Mouse (Mus musculus) midbrain, embryonic 16.5 days (tissue): ENCODE measurements around the gene Mbnl1. TPM values are rescaled to one million over a fixed set of nuclear protein-coding genes. Genes with fewer than 3 reads are reported as not detected.

Experiments used
- ATAC-seq: fragments of 200-750 bp; cut with Nextera tagmentation; 2 replicates; pipeline ENCODE4 v1.8.0; 2017; ENCODE audit warnings: moderate TSS enrichment
- H3K27ac ChIP-seq: fragments of 300-500 bp; sonication (generic); 2 replicates; pipeline ENCODE4 v1.5.1; 2014; ENCODE audit warnings: mild to moderate bottlenecking, low read length, mixed read lengths
- H3K27me3 ChIP-seq: fragments of 300-500 bp; sonication (generic); 2 replicates; pipeline ENCODE4 v1.6.1; 2014; ENCODE audit warnings: low read depth, low read length, mixed read lengths; ENCODE audit not compliant: control insufficient read depth, insufficient read depth
- H3K36me3 ChIP-seq: fragments of 300-500 bp; sonication (generic); 2 replicates; pipeline ENCODE4 v1.6.1; 2014; ENCODE audit warnings: mild to moderate bottlenecking, low read length, moderate library complexity, mixed read lengths; ENCODE audit not compliant: control insufficient read depth, insufficient read depth
- H3K4me1 ChIP-seq: fragments of 300-500 bp; sonication (generic); 2 replicates; pipeline ENCODE4 v1.6.1; 2014; ENCODE audit warnings: mild to moderate bottlenecking, low read length, mixed read lengths; ENCODE audit not compliant: control insufficient read depth, insufficient read depth
- H3K4me2 ChIP-seq: fragments of 300-500 bp; sonication (generic); 2 replicates; pipeline ENCODE4 v1.6.1; 2014; ENCODE audit warnings: mild to moderate bottlenecking, low read length, mixed read lengths
- H3K4me3 ChIP-seq: fragments of 300-500 bp; sonication (generic); 2 replicates; pipeline ENCODE4 v1.5.1; 2014; ENCODE audit warnings: low read depth, mild to moderate bottlenecking, low read length, moderate library complexity, mixed read lengths
- H3K9ac ChIP-seq: fragments of 300-500 bp; sonication (generic); 2 replicates; pipeline ENCODE4 v1.6.1; 2014; ENCODE audit warnings: low read depth, low read length, mixed read lengths
- H3K9me3 ChIP-seq: fragments of 300-500 bp; sonication (generic); replicated peaks from 2 replicates; pipeline ENCODE4 v1.6.1; 2014; ENCODE audit warnings: mild to moderate bottlenecking, low read length, mixed read lengths; ENCODE audit not compliant: control insufficient read depth, poor library complexity, severe bottlenecking
- WGBS: fragments of 180-500 bp; shearing (Covaris S2); extraction: QIAGEN DNeasy Blood & Tissue Kit; methylation state at CpG from one replicate; pipeline ENCODE4 v1.1.7; 2014; 5-methylcytosine and 5-hydroxymethylcytosine counted together
- polyA plus RNA-seq: library from polyadenylated mRNA; unstranded; fragments of >200 nt; fragmentation: Nextera tagmentation; extraction: Ambion mirVana; gene quantifications from 2 replicates; pipeline ENCODE4 v1.2.1, GENCODE M21; 2015

The Mbnl1 gene
- polyA plus RNA-seq, 1 experiment from 2014 or later, result 46.8 TPM

DNA sequence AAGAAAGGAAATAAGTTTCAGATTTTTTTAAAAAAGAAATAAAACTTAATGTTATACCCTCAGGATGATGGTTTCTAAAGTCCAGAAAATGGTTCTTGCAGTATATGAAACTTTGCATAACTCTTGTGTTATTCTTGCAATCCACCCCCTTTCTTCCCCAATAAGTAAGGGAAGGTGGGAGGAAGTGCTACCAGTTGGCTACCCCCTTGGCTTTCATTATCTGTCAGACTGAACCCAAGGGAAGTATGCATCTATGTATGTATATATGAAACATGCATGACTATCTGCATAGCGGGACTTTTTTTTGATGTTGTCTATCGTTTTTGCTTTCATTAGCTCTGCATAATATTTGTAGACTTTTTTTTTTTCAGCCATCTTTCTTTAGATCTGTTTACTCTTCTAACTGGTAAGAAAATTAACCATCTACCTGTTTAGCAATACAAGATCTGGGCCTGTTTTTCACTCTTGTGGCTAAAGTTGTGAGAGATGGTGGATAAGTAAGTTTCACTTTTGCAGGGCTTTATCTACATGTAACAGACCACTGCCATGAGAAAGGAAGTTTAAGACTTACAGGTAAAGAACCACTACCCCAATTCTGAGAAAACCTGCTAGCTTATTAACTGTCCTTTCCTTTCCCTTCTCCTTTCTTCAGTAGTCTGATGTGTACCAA, 484 bp upstream of the Mbnl1 start:
- H3K36me3 ChIP-seq, result no peaks in the 10 kb centered on the region
- no peaks in the 10 kb centered on the region for H3K9me3 ChIP-seq
- no peaks in the 10 kb centered on the region for H3K4me1 ChIP-seq
- no peaks in the 10 kb centered on the region for H3K27me3 ChIP-seq
- H3K9ac ChIP-seq, result no peak overlapping the region
- H3K27ac ChIP-seq, result no peak overlapping the region
- H3K4me2 ChIP-seq, result no peak overlapping the region
- H3K4me3 ChIP-seq, result no peak overlapping the region
- 95% methylated on average over 2 of the region's 2 CpGs for WGBS
- no peak for ATAC-seq

DNA sequence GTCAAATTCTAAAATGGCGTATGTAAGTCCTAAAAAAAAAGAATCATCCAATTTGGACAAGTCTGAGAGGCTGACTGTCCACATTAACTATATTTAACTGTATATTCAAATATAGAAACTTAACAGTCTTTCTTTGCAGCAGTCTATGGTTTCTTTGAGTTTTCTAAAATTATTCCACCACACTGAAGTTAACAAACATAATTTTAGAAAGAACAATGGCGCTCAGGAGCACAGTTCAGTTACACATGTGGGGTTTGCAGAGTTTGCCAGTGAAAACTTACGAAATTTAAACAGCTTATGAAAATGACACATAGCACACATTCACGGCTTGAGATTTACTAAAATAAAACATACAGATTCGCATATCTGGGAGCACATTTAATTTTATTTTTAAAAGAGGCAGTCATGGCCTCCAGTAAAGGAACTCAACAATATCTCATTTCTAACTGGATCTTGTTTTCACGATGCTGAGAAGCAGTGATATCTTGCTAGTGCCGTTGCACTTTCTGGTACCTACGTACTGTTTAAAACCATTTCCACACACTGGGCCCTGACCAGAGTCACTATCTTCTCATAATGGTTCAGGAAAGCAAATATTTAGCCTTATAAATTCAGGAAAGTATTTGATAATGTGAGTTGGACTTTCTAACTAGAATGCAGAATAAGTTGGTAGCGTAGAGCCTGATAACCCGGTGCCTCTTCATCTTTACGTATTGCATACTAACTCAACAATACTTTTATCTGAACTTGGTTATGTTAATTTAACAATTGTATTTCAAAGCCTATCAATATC, 1.4 kb downstream of the Mbnl1 start:
- Histone ChIP-seq H3K27ac (no peak overlapping the region), H3K4me3 (no peak overlapping the region), H3K9ac (no peak overlapping the region), H3K27me3 (no peaks in the 10 kb centered on the region), H3K4me1 (no peaks in the 10 kb centered on the region), H3K4me2 (no peak overlapping the region), H3K9me3 (no peaks in the 10 kb centered on the region), H3K36me3 (no peaks in the 10 kb centered on the region)
- WGBS, result 95% methylated on average over 11 of the region's 11 CpGs
- no peak for ATAC-seq

DNA sequence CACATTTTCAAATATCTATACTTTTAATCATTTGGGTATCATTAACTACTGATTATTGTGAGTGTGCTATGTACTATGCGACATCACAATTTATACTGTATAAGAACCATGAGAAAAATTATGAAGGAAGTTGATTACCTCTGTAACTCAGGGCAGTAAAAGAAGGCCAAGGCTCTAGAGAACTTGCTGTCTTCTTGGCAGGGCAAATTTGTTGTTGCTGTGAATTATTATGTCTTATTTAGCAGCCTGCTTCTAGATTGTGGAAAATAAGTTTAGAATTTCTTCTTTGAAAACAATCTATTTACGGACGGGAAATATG, 2.0 kb downstream of the Mbnl1 start:
- no peaks in the 10 kb centered on the region for H3K4me1 ChIP-seq
- no peaks in the 10 kb centered on the region for H3K36me3 ChIP-seq
- ATAC-seq, result no peak
- H3K9me3 ChIP-seq, result no peaks in the 10 kb centered on the region
- 91% methylated on average over 3 of the region's 3 CpGs for WGBS
- no peak overlapping the region for H3K27ac ChIP-seq
- H3K27me3 ChIP-seq, result no peaks in the 10 kb centered on the region
- H3K4me2 ChIP-seq, result no peak overlapping the region
- H3K9ac ChIP-seq, result no peak overlapping the region
- H3K4me3 ChIP-seq, result no peak overlapping the region

DNA sequence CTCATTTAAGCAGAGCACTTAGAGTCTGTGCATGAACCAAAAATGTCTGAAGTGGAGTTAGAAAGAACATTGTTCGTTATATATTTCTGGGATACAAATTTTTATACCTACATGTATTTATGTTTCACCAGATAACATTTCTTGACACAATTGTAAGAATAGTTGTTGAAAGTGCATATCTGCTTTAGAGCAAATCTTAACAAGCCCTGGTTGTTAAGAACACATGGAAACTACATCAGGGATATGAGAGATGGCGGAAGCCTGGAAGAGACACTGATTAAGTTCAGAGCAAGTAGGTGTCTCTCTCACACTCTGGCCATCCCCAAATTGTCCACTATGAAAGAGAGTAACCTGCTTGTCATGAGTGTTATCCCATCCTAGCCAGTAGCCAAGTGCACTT, 2.4 kb downstream of the Mbnl1 start:
- Histone ChIP-seq H3K9me3 (no peaks in the 10 kb centered on the region), H3K27ac (no peak overlapping the region), H3K36me3 (no peaks in the 10 kb centered on the region), H3K4me1 (no peaks in the 10 kb centered on the region), H3K4me2 (no peak overlapping the region), H3K9ac (no peak overlapping the region), H3K27me3 (no peaks in the 10 kb centered on the region), H3K4me3 (no peak overlapping the region)
- WGBS, result 93% methylated on average over 2 of the region's 2 CpGs
- no peak for ATAC-seq

DNA sequence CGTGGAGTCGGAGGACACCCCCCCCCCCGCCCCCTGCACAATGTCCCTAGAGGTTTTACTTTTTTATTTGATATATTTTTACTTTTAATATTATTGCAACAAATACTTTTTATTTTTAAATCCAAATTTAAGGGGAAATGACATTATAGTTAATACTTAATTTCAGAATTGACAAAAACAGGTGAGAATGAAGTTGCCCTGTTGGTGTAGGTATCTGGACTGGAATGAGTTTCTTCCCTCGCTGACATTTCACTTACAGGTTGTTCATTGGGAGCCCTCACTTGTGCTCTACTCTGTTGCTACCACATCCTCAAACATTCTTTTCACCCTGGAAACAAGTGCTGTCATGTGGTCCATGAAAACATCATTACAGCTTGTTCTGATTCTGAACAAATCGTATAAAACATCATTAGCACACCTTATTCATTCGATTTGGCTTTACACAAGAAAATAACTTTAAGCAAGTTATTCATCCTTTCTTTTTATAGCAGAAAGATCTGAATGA, 4.2 kb downstream of the Mbnl1 start:
- Histone ChIP-seq H3K4me2 (no peak overlapping the region), H3K4me1 (no peaks in the 10 kb centered on the region), H3K4me3 (no peak overlapping the region), H3K27ac (no peak overlapping the region), H3K9ac (no peak overlapping the region), H3K36me3 (no peaks in the 10 kb centered on the region), H3K9me3 (no peaks in the 10 kb centered on the region), H3K27me3 (no peaks in the 10 kb centered on the region)
- 89% methylated on average over 6 of the region's 6 CpGs for WGBS
- ATAC-seq, result no peak

DNA sequence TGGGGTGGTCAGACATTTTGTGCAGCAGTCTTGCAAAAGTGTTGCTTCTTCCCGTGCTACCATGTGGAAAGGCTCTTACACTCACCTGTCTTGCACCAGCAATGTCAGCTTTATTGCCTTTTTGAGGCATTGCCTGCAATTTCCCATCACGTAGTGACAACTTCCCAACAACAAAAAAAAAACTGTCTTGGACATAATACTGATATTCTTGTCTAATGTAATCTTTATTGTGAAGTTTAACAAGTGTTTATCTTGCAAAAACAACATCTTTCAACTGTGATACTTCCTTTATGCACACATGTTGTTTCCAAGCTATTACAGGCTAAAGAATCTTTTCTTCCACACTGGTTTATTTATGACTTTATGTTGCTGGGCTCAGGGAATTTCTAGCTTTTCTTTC, 5.8 kb downstream of the Mbnl1 start:
- Histone ChIP-seq H3K27me3 (no peaks in the 10 kb centered on the region), H3K4me2 (no peak overlapping the region), H3K9ac (no peak overlapping the region), H3K4me3 (no peak overlapping the region), H3K27ac (no peak overlapping the region), H3K36me3 (no peaks in the 10 kb centered on the region), H3K4me1 (no peaks in the 10 kb centered on the region), H3K9me3 (no peaks in the 10 kb centered on the region)
- ATAC-seq, result no peak
- 80% methylated on average over 2 of the region's 2 CpGs for WGBS

DNA sequence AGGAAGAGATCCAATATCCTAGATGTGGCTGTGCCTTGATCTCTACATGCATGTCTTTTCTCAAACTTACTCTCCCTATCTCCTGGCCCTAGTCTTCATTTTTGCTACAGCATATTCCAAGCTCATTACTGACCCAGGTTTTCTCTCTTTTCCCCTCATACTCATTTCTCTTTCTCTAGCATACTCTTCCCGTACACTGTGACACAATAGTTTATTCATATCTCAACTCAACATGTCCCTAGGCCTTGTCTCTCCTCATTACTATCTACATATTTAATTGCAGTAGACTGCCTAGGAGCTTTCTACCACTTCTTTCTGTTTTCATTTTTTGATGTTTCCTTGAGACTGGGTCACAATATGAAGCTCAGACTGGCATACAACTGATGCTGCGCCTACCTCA, 8.1 kb downstream of the Mbnl1 start:
- Histone ChIP-seq H3K27me3 (no peaks in the 10 kb centered on the region), H3K4me1 (no peaks in the 10 kb centered on the region), H3K4me3 (no peak overlapping the region), H3K9ac (no peak overlapping the region), H3K27ac (no peak overlapping the region), H3K9me3 (no peaks in the 10 kb centered on the region), H3K36me3 (no peaks in the 10 kb centered on the region), H3K4me2 (no peak overlapping the region)
- no peak for ATAC-seq
- WGBS, result 83% methylated on average over 2 of the region's 2 CpGs

DNA sequence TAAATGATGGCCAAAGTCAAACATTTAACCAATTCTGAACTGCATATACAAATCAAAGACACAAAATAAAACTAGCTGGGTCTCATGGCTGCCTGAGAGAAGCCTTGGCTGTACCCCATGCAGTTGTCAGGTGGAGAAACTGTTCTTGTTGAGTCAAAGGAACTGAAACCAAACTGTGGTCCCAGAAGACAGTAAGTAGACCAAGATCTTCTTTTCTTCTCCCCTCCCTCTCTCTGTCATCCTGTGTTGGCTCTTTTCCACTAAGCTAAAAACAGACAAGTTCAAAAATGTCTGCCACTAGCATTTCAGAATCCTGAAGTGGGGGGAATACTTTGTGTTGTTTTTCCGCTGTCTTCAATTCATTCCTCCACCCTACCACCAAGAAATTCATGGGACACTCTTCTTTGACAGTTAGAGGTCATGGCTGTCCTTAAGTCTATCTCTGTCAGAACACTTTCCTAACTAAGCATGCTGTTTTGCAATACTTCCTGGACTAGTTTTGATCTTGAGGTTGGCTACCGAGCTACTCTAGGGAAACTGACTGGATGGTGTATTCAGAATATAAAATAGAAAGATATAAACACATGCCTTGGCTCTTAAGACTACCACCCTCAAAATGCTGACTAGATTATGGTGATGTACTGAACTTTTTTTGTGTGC, 9.2 kb downstream of the Mbnl1 start:
- H3K27me3 ChIP-seq, result no peaks in the 10 kb centered on the region
- no peak overlapping the region for H3K4me3 ChIP-seq
- H3K4me2 ChIP-seq, result no peak overlapping the region
- no peaks in the 10 kb centered on the region for H3K4me1 ChIP-seq
- H3K27ac ChIP-seq, result no peak overlapping the region
- WGBS, result 88% methylated on average over 2 of the region's 2 CpGs
- no peak overlapping the region for H3K9ac ChIP-seq
- ATAC-seq, result no peak
- no peaks in the 10 kb centered on the region for H3K36me3 ChIP-seq
- H3K9me3 ChIP-seq, result no peaks in the 10 kb centered on the region

DNA sequence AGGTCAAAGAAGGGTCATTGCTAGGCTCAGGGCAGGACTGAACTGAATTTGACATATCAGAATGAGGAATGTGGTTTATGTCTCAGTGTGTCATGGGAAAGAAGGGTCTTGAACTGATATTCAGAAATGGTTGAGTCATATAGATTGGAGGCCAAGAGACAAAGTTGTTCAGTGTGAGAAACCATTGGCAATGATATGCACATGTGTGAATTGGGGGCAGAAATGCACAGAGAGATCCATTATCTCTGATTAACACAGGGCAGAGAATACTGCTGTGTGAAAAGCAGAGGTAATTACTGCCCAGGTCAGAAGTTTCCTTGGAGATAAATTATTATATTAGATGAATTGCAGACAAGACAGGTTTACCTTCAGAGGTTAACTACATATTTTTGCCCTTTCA, 10.7 kb downstream of the Mbnl1 start:
- no peak for ATAC-seq
- Histone ChIP-seq H3K4me2 (no peak overlapping the region), H3K27ac (no peak overlapping the region), H3K4me3 (no peak overlapping the region), H3K36me3 (no peaks in the 10 kb centered on the region), H3K9ac (no peak overlapping the region), H3K27me3 (no peaks in the 10 kb centered on the region), H3K4me1 (no peaks in the 10 kb centered on the region), H3K9me3 (no peaks in the 10 kb centered on the region)
